Mouse (Mus musculus): ENCODE measurements around the gene Asb4. TPM values are rescaled to one million over a fixed set of nuclear protein-coding genes. Genes with fewer than 3 reads are reported as not detected.

Asb4 gene
- polyA plus RNA-seq, 1 experiment from 2014 or later: 22.7 TPM

DNA sequence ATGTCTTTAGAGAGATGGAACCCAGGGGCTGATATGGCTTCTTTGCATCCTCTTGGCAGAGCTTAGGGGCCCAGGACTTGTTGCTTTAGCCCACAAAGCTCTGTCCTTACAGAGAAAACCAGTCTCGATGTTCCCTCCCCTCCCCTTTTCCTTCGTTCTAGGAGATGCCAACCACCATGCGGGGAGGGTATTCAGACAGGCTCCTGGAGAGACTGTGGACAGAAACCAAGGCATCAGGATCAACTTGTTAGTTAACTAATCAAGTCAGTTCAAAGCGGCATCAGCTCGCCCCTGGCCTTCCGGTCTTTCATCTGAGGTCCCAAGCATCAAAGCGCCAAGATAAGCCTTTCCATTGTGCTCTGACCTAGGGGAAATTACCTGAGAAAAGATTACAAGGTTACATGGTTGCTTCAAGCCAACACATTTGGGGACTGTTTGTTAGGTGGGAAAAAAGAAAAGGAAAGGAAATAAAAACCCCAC, 2.0 kb downstream of the Asb4 start:
- H3K9me3 ChIP-seq (replicated peaks; ENCODE audit: control insufficient read depth, low read length): no peaks in the 10 kb centered on the region
- H3K4me3 ChIP-seq (ENCODE audit: low read depth, low read length): no peak overlapping the region
- no peak overlapping the region for H3K27ac ChIP-seq (ENCODE audit: low read depth, low read length)
- no peaks in the 10 kb centered on the region for H3K36me3 ChIP-seq (ENCODE audit: control insufficient read depth, insufficient read depth, low read length)
- no peaks in the 10 kb centered on the region for H3K27me3 ChIP-seq (replicated peaks; ENCODE audit: control insufficient read depth, insufficient read depth, low read length)
- no peak overlapping the region for H3K4me2 ChIP-seq (ENCODE audit: low read length)
- H3K9ac ChIP-seq (ENCODE audit: low read length): no peak overlapping the region
- H3K4me1 ChIP-seq (ENCODE audit: control insufficient read depth, insufficient read depth, low read length): peaks cover 30% of the 10 kb centered on the region
- DNase-seq (ENCODE audit: low spot score) (no peak), ATAC-seq (no peak)
- WGBS: 21% methylated on average over 7 of the region's 7 CpGs

DNA sequence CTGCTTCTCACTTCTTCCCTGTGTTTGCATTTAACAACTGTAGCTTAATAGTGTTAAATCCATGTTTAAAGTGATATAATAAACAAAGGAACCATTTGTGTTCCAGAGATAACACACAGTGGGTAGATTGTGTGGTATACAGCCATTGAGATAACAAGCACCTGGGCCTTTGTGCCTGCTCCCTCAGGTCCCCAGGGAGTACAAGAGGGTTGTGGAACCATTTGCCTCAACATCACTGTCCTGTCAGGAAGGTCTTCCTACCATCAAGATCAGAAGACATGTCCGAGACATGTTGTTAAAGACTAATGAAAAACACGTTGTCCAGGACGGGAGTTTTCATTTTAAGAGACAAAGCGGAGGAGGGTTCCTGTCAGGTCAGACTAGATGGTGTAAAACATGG, 3.3 kb downstream of the Asb4 start:
- Histone ChIP-seq H3K4me1 (ENCODE audit: control insufficient read depth, insufficient read depth, low read length) (peaks cover 20% of the 10 kb centered on the region), H3K4me3 (ENCODE audit: low read depth, low read length) (no peak overlapping the region), H3K36me3 (ENCODE audit: control insufficient read depth, insufficient read depth, low read length) (no peaks in the 10 kb centered on the region), H3K9me3 (replicated peaks; ENCODE audit: control insufficient read depth, low read length) (no peaks in the 10 kb centered on the region), H3K27ac (ENCODE audit: low read depth, low read length) (no peak overlapping the region), H3K9ac (ENCODE audit: low read length) (no peak overlapping the region), H3K27me3 (replicated peaks; ENCODE audit: control insufficient read depth, insufficient read depth, low read length) (no peaks in the 10 kb centered on the region), H3K4me2 (ENCODE audit: low read length) (no peak overlapping the region)
- whole genome bisulfite sequencing: 96% methylated on average over 4 of the region's 4 CpGs
- DNase-seq (ENCODE audit: low spot score) (no peak), ATAC-seq (no peak)

GRCm38 (mm10) chr6:5387396-5387795, 4.2 kb downstream of the Asb4 start:
- no peak for ATAC-seq
- H3K9ac ChIP-seq (ENCODE audit: low read length): no peak overlapping the region
- no peak for DNase-seq (ENCODE audit: low spot score)
- H3K36me3 ChIP-seq (ENCODE audit: control insufficient read depth, insufficient read depth, low read length): no peaks in the 10 kb centered on the region
- 6% methylated on average over 2 of the region's 2 CpGs for WGBS
- no peaks in the 10 kb centered on the region for H3K9me3 ChIP-seq (replicated peaks; ENCODE audit: control insufficient read depth, low read length)
- no peak overlapping the region for H3K4me2 ChIP-seq (ENCODE audit: low read length)
- peaks cover 13% of the 10 kb centered on the region; the same call in 1 of the 2 replicates for H3K4me1 ChIP-seq (ENCODE audit: control insufficient read depth, insufficient read depth, low read length)
- no peak overlapping the region for H3K27ac ChIP-seq (ENCODE audit: low read depth, low read length)
- H3K27me3 ChIP-seq (replicated peaks; ENCODE audit: control insufficient read depth, insufficient read depth, low read length): no peaks in the 10 kb centered on the region
- no peak overlapping the region for H3K4me3 ChIP-seq (ENCODE audit: low read depth, low read length)

GRCm38 (mm10) chr6:5390298-5390697, 7.1 kb downstream of the Asb4 start:
- H3K9me3 ChIP-seq (replicated peaks; ENCODE audit: control insufficient read depth, low read length): no peaks in the 10 kb centered on the region
- peak overlapping the region; percentile 46 for H3K9ac ChIP-seq (ENCODE audit: low read length)
- H3K36me3 ChIP-seq (ENCODE audit: control insufficient read depth, insufficient read depth, low read length): no peaks in the 10 kb centered on the region
- H3K27ac ChIP-seq (ENCODE audit: low read depth, low read length): no peak overlapping the region
- no peaks in the 10 kb centered on the region for H3K27me3 ChIP-seq (replicated peaks; ENCODE audit: control insufficient read depth, insufficient read depth, low read length)
- DNase-seq (ENCODE audit: low spot score): no peak
- 9% methylated on average over 11 of the region's 11 CpGs for WGBS
- H3K4me3 ChIP-seq (ENCODE audit: low read depth, low read length): peak overlapping the region; percentile 21
- ATAC-seq: no peak; the same call in 1 of the 2 replicates
- H3K4me2 ChIP-seq (ENCODE audit: low read length): peak overlapping the region; percentile 55
- peaks cover 4% of the 10 kb centered on the region; the same call in 1 of the 2 replicates for H3K4me1 ChIP-seq (ENCODE audit: control insufficient read depth, insufficient read depth, low read length)

DNA sequence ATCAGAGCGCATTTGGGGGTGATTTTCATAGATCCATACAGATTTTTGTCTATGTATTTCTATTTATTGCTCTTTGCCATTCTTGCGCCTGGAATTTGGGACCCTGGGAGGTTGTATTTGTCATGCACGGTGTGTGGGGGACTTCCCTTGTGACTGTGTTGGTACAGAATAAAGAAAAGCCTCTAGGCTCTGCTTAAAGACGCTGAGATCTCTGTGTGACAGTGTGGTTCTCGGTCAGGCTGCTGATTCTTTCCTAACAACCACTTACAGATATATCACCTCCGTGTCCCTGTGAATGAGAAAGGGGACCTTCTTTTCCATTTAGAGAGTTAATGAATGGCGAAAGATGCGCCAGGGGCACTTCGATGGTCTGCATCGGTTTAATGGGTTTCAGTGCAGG, 7.8 kb downstream of the Asb4 start:
- H3K9ac ChIP-seq (ENCODE audit: low read length): peak overlapping the region; percentile 21; the same call in 1 of the 2 replicates
- ATAC-seq (no peak), DNase-seq (ENCODE audit: low spot score) (no peak)
- peak overlapping the region; percentile 21; the same call in 1 of the 2 replicates for H3K4me3 ChIP-seq (ENCODE audit: low read depth, low read length)
- H3K9me3 ChIP-seq (replicated peaks; ENCODE audit: control insufficient read depth, low read length): no peaks in the 10 kb centered on the region
- no peak overlapping the region for H3K27ac ChIP-seq (ENCODE audit: low read depth, low read length)
- H3K36me3 ChIP-seq (ENCODE audit: control insufficient read depth, insufficient read depth, low read length): no peaks in the 10 kb centered on the region
- peaks cover 4% of the 10 kb centered on the region; the same call in 1 of the 2 replicates for H3K4me1 ChIP-seq (ENCODE audit: control insufficient read depth, insufficient read depth, low read length)
- H3K27me3 ChIP-seq (replicated peaks; ENCODE audit: control insufficient read depth, insufficient read depth, low read length): no peaks in the 10 kb centered on the region
- peak overlapping the region; percentile 55 for H3K4me2 ChIP-seq (ENCODE audit: low read length)
- WGBS: 12% methylated on average over 10 of the region's 10 CpGs

DNA sequence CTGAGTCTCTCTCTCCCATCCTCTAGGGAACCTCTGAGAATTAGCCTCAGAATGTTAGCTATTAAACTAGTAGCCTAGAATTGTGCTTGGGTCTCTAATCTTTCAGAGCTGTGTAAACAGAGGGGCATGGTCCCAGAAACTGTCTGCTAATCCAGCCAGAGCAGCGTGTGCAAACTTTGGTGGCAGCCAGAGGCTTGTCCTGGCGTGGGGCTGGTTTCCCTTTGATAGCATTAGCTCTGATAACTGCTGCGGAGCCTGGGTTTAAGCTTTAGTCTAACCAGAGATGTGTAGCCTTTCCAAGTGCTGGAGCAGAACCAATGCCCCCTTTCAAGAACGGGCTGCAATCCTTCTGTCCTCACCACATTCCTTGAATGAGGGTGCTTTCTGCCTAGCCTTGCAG, 11.8 kb downstream of the Asb4 start:
- 0 out of 2 replicates have a peak, but pooled peaks have one; percentile 18 for ATAC-seq

GRCm38 (mm10) chr6:5396797-5397196, 13.6 kb downstream of the Asb4 start:
- Histone ChIP-seq H3K27ac (ENCODE audit: low read depth, low read length) (no peak overlapping the region), H3K9me3 (replicated peaks; ENCODE audit: control insufficient read depth, low read length) (no peaks in the 10 kb centered on the region), H3K27me3 (replicated peaks; ENCODE audit: control insufficient read depth, insufficient read depth, low read length) (no peaks in the 10 kb centered on the region), H3K36me3 (ENCODE audit: control insufficient read depth, insufficient read depth, low read length) (no peaks in the 10 kb centered on the region), H3K4me1 (ENCODE audit: control insufficient read depth, insufficient read depth, low read length) (no peaks in the 10 kb centered on the region), H3K9ac (ENCODE audit: low read length) (no peak overlapping the region), H3K4me2 (ENCODE audit: low read length) (no peak overlapping the region), H3K4me3 (ENCODE audit: low read depth, low read length) (no peak overlapping the region)
- DNase-seq (ENCODE audit: low spot score): no peak
- 53% methylated on average over 3 of the region's 3 CpGs for WGBS
- ATAC-seq: no peak

More for the DNA sequence above, 11.8 kb downstream of the Asb4 start:
- Histone ChIP-seq H3K4me3 (ENCODE audit: low read depth, low read length) (no peak overlapping the region), H3K27me3 (replicated peaks; ENCODE audit: control insufficient read depth, insufficient read depth, low read length) (no peaks in the 10 kb centered on the region), H3K4me1 (ENCODE audit: control insufficient read depth, insufficient read depth, low read length) (peaks cover 4% of the 10 kb centered on the region; the same call in 1 of the 2 replicates), H3K36me3 (ENCODE audit: control insufficient read depth, insufficient read depth, low read length) (no peaks in the 10 kb centered on the region), H3K9me3 (replicated peaks; ENCODE audit: control insufficient read depth, low read length) (no peaks in the 10 kb centered on the region), H3K9ac (ENCODE audit: low read length) (no peak overlapping the region), H3K4me2 (ENCODE audit: low read length) (no peak overlapping the region), H3K27ac (ENCODE audit: low read depth, low read length) (no peak overlapping the region)
- DNase-seq (ENCODE audit: low spot score): peak; percentile 59
- WGBS: 10% methylated on average over 4 of the region's 4 CpGs

- no peaks in the 10 kb centered on the region for H3K9me3 ChIP-seq (replicated peaks; ENCODE audit: control insufficient read depth, low read length)
- no peaks in the 10 kb centered on the region for H3K36me3 ChIP-seq (ENCODE audit: control insufficient read depth, insufficient read depth, low read length)
- H3K4me3 ChIP-seq (ENCODE audit: low read depth, low read length): no peak overlapping the region
- peak; percentile 93 for DNase-seq (ENCODE audit: low spot score)
- no peak overlapping the region for H3K4me2 ChIP-seq (ENCODE audit: low read length)
- H3K9ac ChIP-seq (ENCODE audit: low read length): no peak overlapping the region
- peaks cover 13% of the 10 kb centered on the region for H3K4me1 ChIP-seq (ENCODE audit: control insufficient read depth, insufficient read depth, low read length)
- WGBS: 1% methylated on average over 3 of the region's 3 CpGs
- peak; percentile 80 for ATAC-seq
- H3K27ac ChIP-seq (ENCODE audit: low read depth, low read length): no peak overlapping the region
- H3K27me3 ChIP-seq (replicated peaks; ENCODE audit: control insufficient read depth, insufficient read depth, low read length): no peaks in the 10 kb centered on the region
Observed at GRCm38 (mm10) chr6:5401394-5401793, 18.2 kb downstream of the Asb4 start.

DNA sequence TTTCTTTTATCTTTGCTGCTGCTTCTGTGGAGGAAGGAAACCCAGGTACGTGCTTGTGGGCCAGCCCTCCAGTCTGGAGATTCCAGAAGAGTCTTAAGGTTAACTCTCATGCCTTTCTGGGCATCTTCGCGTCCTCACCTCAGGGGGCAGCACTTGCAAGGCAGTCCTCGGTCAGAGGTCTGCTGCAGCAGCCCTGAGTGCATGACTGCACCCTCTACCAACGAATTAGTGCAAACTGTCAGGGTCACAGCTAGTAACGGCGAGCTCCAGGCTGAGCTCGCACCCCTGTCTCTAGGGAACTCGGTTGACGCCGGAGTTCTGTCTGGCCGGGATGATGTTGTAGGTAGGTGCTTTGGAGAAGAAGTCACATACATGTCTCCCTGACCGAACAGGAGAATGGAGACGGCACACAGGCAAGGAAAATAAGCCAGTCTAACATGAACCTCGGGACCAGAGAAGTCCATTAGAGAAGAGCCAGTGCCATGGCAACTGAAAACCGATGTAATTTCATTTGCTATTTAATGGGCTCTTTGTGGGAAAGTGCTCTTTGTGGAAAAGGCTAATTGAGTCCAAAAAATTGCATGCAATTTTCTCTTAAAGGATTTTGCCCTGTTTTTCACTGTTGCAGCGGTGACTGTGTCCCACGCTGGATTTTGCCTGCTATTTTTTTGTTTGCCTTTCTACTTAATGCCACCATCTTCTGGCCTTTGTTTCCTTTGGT, 20.1 kb downstream of the Asb4 start:
- Histone ChIP-seq H3K4me1 (ENCODE audit: control insufficient read depth, insufficient read depth, low read length) (peaks cover 19% of the 10 kb centered on the region), H3K4me2 (ENCODE audit: low read length) (peak overlapping the region; percentile 50), H3K27ac (ENCODE audit: low read depth, low read length) (peak overlapping the region; percentile 87), H3K27me3 (replicated peaks; ENCODE audit: control insufficient read depth, insufficient read depth, low read length) (no peaks in the 10 kb centered on the region), H3K36me3 (ENCODE audit: control insufficient read depth, insufficient read depth, low read length) (no peaks in the 10 kb centered on the region), H3K9me3 (replicated peaks; ENCODE audit: control insufficient read depth, low read length) (no peaks in the 10 kb centered on the region), H3K9ac (ENCODE audit: low read length) (peak overlapping the region; percentile 52), H3K4me3 (ENCODE audit: low read depth, low read length) (no peak overlapping the region)
- ATAC-seq: peak; percentile 57
- WGBS: 3% methylated on average over 18 of the region's 18 CpGs
- peak; percentile 84 for DNase-seq (ENCODE audit: low spot score)
